Mouse (Mus musculus): ENCODE measurements around the gene Gp6.
"Not testable (repeated sequence)": the region's sequence is repeated elsewhere in the genome, so short reads cannot be mapped to it uniquely, and the experiment has no call there.

DNA sequence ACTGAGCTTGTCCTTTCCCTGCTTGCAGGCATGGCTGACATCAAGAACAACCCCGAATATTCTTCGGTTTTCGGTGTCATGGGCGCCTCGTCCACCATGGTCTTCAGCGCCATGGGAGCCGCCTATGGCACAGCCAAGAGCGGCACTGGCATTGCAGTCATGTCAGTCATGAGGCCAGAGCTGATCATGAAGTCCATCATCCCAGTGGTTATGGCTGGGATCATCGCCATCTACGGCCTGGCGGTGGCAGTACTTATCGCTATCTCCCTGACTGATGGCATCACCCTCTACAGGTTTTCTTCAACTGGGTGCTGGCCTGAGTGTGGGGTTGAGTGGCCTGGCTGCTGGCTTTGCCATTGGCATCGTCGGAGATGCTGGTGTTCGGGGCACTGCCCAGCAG lies 14.9 kb upstream of the Gp6 start:
- not testable (repeated sequence) for TF ChIP-seq CTCF, EP300 (IDR thresholded peaks at IDR 0.05; ENCODE audit: low read depth)

Measured in liver, embryonic 14.5 days (tissue).